Mouse (Mus musculus) gastrocnemius, postnatal 4 days (tissue): ENCODE data around the gene Atg7. TPM values are rescaled to one million over a fixed set of nuclear protein-coding genes. Genes with fewer than 3 reads are reported as not detected.

Experiments
- DNase-seq, 2 experiments: peaks; one replicate each; pipeline ENCODE4 v3.0.0; 2021 to 2022; ENCODE audit warnings: low spot score in 2 of 2, mixed read lengths in 2 of 2
- total RNA-seq, 2 experiments: library from RNA; stranded (reverse); gene quantifications; 2 replicates each; pipeline ENCODE4 v1.2.3; 2021

Atg7 gene
- total RNA-seq, 2 experiments from 2014 or later: 12.4 to 15.8 TPM

DNA sequence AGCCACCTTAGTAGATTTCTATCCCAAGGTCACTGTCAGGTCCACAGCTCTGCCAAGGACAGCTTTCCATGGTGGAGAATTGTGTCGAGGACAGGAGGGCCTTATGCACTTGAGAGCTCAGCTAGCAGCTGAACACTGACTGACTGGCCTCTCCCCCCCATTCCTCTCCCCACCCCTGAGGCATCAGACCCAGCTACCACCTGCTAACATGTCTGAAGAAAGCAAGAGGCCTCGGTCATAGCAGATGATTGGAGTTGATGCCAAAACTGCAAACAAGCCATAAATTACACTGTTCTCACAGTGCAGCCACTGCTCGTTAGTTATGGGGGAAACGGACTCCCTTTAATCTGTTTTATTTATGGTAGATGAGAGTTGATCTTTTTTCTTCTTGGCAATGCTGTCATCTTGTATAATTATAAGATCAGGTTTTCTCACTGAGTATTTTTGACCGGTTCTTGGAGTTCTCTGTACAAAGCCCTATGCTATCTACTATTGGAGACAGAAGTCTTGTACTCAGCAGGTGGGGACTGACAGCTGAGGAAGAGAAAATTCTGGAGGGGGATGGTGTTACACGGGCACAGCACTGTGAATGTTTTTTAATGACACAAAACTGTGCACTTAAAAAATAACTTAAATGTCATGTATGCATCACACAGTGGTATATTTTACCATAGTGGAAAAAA, 171.4 kb downstream of the Atg7 start:
- DNase-seq: no peak

DNA sequence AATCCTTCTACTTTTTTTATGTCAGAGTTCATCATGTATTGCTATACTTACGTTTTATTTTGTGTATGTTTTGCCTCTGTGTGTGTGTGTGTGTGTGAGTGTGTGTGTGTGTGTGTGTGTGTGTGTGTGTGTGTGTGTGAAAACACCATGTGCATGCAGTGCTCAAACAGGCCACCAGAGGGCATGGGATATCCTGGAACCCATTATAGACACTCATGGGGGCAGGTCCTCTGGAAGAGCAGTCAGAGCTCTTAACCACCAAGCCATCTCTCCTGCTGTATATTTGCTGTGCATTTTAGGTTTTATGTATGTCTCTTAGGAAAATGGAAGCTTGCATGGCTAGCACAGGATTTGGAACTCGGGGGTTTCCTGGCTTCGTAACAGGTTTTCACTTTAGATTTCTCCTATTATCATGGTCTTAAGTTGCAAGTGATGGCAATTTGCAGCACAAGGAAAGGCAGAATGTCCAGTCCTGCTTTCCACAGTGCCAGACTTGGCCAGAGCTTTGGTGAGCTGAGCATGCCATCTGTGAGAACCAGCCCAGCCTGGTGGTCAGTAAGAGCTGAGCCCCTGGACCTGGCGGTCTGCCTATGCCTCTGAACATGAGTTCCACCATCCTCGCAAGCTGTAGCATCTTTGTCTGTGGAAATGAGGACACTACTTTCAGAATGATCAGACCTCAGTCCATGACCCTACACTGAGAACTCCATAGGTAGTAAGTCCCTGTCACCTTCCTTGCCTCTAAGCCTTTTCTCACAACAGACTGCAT, 172.2 kb downstream of the Atg7 start:
- DNase-seq: no peak

DNA sequence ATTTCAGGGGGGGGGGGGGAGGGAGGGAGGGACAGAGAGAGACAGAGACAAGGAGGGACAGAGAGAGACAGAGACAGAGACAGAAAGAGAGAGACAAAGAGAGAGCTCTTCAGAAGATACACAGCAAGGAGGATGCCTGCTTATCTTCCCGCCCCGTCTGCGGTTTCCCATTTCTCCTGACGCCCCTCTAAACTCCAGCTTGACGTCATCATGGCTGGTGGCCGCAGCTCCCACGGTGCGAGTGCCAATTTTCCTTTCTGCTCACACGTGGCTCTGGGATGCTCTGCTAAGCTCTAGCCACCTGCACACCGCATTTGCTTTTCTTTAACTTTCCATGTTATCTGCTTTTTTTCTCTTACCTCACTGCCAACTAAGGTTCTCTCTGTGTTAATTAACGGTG, 175.1 kb downstream of the Atg7 start:
- no peak for DNase-seq

DNA sequence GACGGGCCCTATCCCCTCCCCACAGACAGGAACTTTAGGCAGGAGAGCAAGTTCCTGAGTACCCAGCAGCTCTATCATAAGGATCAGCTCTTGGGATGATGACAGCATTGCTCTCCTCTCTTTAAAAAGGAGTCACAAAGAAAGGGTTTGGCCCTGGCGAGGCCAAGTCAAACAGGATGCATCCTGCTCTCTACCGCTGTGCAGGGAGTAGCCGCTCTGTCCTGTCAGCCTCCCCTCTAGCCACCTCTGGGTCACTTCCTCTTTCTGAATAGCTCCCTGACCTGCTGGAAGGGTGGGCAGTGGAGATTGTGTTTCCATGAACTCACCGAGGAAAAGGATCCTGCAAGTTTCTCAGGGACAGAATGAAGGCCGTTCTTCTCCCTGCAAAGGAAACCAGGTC, 175.6 kb downstream of the Atg7 start:
- DNase-seq: no peak

DNA sequence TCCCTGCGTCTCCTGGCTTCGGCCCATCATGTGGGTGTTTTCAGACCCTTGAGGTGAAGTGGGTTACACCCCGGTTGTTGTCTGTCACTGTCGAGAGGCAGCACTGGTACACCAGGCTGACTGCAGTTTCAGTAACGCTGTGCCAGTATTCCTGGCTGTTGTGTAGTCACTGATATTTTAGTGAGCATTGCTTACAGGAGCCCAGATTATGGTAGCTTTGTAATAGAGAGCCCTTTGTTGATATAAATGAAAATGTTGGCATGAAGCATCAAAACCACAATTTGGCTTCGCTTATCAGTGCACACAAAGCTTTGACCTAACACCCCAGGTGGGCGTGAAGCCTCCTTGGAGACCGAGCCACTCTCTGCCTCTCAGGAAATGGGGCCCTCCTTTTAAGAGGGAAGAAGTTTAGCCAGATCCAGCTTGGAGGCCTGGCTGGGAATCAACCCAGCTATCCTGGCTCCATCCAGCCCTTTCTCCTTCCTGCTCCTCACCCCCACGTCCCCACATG, 177.1 kb downstream of the Atg7 start:
- DNase-seq: no peak

DNA sequence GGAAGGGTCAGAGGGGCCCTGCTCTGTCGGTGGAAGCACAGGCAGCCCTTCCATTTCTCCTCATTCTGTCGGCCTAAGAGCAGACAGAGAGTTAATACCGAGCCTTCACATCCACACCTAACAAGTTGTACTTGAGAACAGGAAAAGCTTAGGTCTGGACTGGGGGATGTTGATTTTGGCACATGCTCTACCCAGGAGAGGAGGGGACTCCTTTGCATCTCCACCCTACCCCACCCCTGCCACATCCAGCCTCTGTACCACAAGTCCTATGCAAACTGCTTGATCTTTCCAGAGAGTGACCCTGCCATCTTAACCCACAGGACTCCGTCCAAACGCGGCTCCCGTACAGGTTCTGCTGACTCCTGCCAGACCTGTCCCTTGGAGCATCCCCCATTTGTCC, 178.7 kb downstream of the Atg7 start:
- DNase-seq: no peak

DNA sequence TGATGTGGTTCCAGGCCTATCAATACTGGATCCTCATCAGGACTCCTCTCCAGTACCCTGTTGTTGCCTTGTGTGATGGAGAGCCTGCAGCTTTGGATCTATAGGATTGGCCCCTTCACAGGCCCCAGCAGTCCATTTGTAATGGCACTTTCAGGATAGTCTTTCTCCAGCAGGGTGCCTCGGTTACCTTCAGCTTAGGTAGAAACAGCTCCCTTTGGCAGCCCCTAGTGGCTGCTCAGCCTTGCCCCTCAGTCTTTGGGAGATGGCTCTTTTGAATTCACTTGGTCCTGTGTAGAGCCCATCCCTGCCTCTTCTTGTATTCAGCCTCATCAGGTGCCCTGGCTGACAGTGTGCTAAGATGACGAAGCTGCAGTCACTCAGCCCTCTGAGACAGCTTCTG, 184.0 kb downstream of the Atg7 start:
- no peak for DNase-seq

DNA sequence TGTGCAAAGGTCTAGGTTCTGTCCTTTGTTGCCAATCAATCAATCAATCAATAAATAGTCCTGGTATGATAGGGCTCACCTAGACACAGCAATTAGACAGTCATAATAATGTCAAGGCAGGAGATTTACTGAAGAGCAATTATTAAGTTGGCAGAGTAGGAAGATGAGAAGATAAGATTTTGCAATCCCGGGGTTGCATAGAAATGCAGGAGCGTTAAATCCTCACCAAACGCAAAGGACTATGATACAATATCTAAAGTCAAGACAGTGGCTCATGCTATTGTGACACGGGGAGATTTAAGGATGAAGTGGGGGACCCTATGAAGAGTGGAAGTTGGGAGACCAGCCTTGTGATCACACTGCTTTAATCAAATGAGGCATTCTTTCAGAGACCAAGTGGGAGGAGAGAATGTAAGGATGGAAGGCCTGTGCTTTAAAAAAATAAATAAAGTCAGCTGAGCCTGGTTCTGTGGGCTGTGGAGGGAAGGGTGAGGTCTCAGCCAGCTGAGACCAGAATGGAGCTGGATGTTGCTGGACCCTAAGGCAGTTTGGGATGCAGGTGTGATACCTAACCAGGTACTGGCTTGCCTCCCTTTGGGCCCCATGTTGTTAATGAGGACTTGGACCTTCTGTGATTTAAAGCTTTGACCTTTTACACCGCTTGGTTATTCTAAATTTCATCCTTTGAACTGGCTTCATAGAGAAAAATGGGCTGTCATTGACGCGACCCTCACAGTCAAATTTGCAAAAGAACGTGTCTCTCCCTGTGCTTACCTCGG, 187.0 kb downstream of the Atg7 start:
- DNase-seq: no peak

DNA sequence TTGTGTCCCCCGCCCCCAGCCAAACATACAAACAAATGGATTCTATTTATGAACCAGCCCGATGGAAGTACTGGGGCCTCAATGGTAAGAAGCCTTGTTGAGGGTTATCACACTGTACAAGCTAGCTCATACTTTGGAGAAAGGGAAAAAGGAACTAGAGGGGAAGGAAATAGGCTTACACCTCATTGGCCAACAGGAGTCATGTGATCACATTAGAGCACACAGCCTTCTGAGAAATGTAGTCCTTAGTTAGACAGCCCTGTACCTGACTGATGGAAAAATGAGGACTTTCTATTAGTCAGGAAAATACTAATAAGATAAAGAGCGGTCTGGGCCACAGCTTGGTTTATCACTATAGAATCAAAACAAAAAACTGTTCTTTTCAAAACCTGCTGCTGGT, 188.9 kb downstream of the Atg7 start:
- no peak for DNase-seq

DNA sequence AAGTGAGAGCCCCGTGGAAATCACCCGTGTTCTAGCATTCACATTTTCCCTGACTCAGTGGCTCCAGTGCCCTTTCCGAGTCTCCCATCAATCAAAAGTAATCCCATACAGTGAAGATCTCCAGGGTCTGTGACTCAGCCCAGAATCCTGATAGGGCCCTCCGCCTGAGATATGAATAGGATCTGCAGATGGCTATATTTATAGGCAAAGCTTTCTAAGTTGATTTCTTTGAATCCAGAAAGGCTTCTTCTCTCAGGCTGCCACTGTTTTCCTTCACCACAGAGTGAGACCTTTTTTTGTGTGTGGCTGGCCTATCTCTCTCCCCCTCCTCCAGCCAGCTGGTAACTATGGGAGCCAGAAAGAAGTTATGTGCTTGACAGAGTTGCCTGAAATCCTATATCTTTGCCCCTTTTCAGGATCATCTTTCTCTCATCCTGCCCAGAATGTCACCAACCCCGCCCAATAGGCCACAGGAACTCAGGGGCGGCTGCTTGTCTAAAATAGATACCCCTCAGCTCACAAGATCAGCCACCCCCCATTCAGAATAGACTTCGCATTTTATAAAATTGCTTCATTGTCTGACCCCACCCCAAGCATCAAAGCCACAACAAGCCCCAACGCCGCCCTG, 190.3 kb downstream of the Atg7 start:
- no peak for DNase-seq

DNA sequence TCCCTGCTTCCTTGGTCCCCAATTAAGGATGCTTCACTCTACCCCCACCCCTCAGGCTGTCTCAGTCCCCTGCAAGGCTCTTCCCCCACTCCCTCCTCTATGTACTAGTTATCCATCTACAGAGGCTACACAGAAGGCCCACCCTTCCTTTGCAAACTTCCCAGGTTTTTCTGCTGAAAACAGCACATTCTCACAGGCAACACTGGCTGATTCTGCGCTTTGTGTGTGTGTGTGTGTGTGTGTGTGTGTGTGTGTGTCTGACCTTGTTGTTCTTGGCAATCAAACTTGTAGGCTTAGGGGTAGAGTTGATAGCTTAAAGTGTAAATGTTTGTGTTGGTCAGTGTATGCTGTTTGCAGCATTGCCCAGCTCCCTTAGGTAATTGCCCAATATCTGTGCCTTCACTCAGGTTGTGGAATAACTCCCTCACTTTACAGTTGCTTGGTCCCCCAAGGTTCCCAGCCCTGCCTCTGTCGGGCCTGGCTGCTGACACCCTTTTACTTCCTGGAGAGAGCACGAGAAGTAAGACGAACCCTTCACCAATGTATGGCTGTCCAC, 191.0 kb downstream of the Atg7 start:
- no peak for DNase-seq

DNA sequence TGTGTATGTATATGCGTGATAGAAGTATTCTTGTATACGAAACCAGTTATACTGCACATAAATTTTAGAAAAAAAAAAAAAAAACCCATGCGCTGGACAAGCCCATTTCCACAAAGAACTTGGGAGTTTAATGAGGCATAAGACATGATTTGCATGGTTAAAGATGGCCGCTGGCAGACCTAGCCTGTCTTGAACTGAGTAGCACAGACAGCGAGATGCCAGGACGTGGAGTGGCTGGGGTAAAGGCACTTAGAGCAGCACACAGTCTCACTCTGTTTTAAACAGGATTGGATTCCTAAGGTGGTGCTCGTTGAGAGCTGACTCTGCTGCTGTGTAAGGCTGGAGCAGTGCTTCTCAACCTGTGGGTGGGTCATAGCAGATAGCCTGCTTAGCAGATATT, 192.4 kb downstream of the Atg7 start:
- DNase-seq: no peak

DNA sequence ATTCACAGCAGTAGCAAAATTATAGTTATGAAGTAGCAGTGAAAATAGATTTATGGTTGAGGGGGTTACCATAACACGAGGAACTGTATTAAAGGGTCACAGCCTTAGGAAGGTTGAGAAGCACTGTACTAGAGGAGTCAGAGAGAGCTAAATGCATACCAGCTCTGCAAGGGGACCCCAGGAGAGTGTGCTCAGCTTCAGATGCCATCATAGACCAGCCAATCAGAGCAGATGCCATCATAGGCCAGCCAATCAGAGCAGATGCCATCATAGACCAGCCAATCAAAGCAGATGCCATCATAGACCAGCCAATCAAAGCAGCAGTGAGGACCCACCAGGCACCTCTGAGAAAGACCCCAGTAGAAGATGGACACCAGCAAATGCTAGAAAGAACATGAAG, 192.9 kb downstream of the Atg7 start:
- DNase-seq: no peak

DNA sequence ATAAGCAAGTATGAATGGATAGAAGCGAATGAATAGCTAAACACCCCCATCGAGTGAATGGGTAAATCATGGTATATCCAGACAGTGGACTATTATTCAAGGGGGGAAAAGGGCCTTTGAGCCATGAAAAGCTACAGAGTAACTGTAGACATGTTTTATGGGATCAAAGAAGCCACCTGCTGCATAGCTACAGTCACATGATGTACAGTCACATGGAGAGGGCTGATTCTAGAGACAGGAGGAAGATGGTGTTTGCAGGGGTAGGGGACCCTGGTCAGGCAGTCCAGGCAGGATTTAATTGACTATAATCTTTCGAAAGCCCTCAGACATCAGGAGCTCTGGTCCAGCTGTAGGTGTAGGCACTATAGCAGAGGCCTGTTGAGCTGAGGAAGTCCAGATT, 193.5 kb downstream of the Atg7 start:
- DNase-seq: no peak

DNA sequence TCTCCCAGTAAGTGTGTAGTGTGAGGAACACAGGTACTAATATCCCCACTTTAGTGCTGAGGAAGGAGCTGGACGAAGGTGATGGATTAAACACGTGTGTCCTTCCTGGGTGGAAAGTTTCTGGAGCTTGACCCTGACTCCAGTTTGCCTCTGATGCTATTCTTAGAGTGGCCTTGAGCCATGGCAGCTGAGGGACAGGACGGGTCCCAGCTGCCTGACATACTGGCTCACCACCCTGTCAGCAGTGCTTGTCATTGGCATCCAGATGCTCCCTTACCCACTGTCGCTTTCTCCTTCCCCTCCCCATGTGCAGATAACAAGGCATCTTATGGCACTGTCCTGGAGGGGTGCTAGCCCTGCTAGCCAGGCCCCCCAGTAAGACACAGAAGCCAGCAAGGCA, 196.0 kb downstream of the Atg7 start:
- no peak for DNase-seq

DNA sequence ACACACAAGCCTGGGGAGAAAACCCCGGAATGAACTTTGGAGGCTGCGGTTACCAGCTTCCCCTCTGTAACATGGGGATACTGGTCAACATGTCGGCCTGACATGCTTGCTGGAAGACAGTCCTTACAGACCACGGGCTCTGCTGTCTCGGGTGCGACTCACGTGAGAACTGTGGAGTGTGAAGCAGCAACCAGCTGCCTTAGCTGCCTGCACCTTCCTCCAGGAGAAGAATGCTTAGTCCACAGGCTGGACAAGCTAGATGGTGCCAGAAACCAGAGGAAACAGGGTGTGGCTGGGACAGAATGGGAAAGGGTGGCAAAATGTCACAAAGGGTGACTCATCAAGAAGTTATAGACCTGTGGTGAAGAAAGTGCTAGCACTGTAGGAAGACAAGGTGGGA, 197.1 kb downstream of the Atg7 start:
- no peak for DNase-seq

DNA sequence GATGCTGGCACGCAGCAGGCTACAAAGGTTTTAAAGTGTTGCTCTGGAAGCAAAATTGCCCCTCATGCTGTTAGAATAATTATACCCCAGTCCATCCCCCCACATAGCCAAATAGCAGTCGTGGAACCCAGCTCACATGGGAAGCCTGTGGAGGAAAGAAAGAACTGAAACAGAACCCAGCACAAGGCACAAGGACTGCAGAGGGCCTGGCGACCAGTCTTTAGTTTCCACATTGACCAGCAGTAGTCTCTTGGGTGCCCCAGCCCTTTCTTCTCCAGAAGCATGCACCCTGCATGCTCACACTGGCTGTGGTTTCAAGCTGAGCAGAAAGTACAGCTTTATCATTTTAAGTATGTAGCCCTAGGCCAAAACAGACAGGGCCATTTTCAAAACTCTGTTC, 199.2 kb downstream of the Atg7 start:
- peak in 1 of 2 experiments; percentile 6 for DNase-seq

DNA sequence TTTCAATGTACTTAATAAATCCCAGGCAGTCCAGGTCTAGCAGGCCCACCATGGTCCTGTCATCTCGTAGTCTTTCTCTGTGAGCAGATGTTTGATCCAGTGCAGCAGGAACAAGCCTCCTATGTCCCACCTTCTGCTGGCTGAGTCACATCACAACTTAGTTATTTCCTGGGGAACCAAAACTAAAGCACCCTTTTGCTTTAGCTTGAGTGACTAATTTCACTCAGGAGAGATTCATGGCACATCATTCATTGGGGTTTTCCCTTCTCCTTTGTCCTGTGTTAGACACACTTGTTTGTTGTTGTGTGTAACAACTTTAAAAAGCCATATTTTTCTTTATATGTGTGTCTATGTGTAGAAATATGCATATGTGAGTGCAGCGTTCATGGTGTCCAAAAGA, 200.0 kb downstream of the Atg7 start:
- no peak for DNase-seq

DNA sequence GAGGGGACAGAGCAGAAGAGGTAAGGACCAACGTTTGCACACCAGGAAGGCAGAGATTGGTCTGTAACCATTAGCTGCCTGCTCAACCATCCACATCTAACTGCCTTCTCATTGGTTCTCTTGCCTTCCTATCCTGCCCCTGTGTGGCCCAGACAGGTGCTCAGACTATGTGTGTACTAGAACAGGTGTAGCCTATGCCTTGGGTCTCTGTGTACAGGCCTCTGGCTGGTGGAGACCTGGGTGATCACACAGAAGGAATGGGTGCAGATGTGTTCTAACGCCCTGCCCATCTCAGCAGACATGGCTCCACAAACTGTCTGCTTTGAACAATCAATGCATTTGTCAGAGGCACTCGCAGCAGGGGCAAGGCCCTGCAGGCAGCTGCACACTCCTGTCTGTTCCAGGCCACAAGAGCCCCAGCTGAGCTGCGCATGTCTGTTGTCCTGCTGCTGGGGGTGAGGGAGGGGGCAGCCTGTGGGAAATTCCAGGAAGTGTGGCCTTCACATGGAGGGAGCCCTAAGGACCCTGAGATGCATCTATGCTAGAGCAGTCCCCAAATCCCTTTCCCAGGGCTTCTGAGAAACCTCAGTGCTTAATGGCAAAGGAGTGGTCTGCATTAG, 203.4 kb downstream of the Atg7 start:
- DNase-seq: peak in 1 of 2 experiments; percentile 6

DNA sequence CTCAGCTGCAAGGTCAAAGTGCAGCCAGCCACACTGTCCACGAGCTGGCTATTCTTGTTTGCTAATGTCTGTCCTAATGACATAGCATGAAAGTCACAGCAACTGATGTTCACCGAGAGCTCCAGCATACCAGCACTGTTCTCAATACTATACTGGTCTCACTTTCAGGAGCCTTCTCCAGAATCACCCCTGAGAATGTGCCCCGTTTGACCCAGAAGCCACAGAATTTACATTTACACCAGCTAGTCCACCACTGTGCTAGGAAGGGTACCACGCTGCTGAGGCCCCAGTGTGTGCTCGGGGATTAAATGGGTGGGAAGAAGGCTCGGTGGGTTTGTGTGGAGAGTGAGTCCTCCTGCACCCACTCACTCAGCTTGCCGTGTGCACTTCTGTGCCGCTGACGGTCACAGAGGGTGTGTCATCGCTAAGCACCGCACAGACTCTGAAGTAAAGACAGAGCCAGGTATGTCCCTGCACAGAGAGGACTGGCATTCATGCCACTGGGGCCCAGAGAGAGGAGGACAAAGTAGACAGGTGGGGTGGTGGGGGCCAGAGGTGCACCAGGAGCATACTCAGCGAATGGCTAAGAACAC, 204.8 kb downstream of the Atg7 start:
- DNase-seq: peak in 1 of 2 experiments; percentile 4
